Comparison of ENCODE assay signal across 9 mouse cellular contexts in genomic region chr5:26816975-26817941, GRCm38 (mm10). TPM values are rescaled to one million over a fixed set of nuclear protein-coding genes. Genes with fewer than 3 reads are reported as not detected.
DNase-seq lines count a peak whose midpoint lies in the region; ATAC-seq and TF ChIP-seq lines count a peak whose summit lies in the region.
"Had no signal": no experiment of that assay in that cellular context is flagged by ENCODE, and none has a peak within 500 bp of the region (broad histone marks: within the 10 kb centered on the region; RNA-seq: fewer than 3 reads in every experiment).

Gene Dpp6 (plus strand): TSS chr5:26817203.

- no peak within 1 kb of the TSS for H3K27ac ChIP-seq in kidney, adult 2 months (ENCODE audit: insufficient read depth, low read depth, low read length)
- no peak within 1 kb of the TSS for H3K27ac ChIP-seq in neural tube, embryonic 12.5 days

- H3K9me3 ChIP-seq in neural tube, embryonic 12.5 days, result no peaks in the 10 kb centered on the region

- H3K36me3 ChIP-seq in kidney, adult 2 months (ENCODE audit: control insufficient read depth, insufficient read depth, low read length), result no peaks in the 10 kb centered on the region
- H3K36me3 ChIP-seq in neural tube, embryonic 12.5 days, result no peaks in the 10 kb centered on the region

- peak; percentile 17 for DNase-seq in kidney, adult 2 months
- no peak for DNase-seq in kidney, adult 8-10 months
- peak; percentile 32 for DNase-seq in embryo, embryonic 10 days (ENCODE audit: low spot score)
- DNase-seq in heart, postnatal 14 days, result peak; percentile 3 to 16
- DNase-seq in left cerebral cortex, adult 11 months (ENCODE audit: low spot score), result peak; percentile 7
- no peak for DNase-seq in spleen, postnatal 36 days (ENCODE audit: low spot score in 2 of 2)

- peak; percentile 48; the same call in 1 of the 2 replicates for ATAC-seq in neural tube, embryonic 12.5 days (ENCODE audit: low FRiP score, low read depth)
- no peak for ATAC-seq in erythroblast, adult 5-6 weeks (replicated peaks; ENCODE audit: low FRiP score, poor library complexity, severe bottlenecking)

- WGBS in kidney, adult 2 months, result 3% methylated on average over 48 of the region's 48 CpGs
- WGBS in neural tube, embryonic 12.5 days, result 5% methylated on average over 48 of the region's 48 CpGs

- no peak within 1 kb of the TSS for H3K4me3 ChIP-seq in kidney, adult 2 months (ENCODE audit: insufficient read depth, low read depth, low read length)
- H3K4me3 ChIP-seq in neural tube, embryonic 12.5 days, result peak within 1 kb of the TSS; percentile 24

- TF ChIP-seq CTCF in kidney, adult 2 months (conservative IDR thresholded peaks at IDR 0.05; ENCODE audit: insufficient read depth, insufficient read length, low read depth, low read length), result no peak

- H3K4me1 ChIP-seq in kidney, adult 2 months (ENCODE audit: control insufficient read depth, insufficient read depth, low read length), result no peaks in the 10 kb centered on the region
- no peaks in the 10 kb centered on the region for H3K4me1 ChIP-seq in neural tube, embryonic 12.5 days

- TF ChIP-seq POLR2A in kidney, adult 2 months (IDR thresholded peaks at IDR 0.05; ENCODE audit: low read depth, low read length), result no peak

- intact Hi-C loops in heart, postnatal 14 days (cut with DNase I), result no loop called here

- H3K4me2 ChIP-seq in neural tube, embryonic 12.5 days (replicated peaks), result peak within 1 kb of the TSS; percentile 64

- 0 out of 2 replicates have a peak within 1 kb of the TSS, but pooled peaks have one; percentile 26 for H3K9ac ChIP-seq in neural tube, embryonic 12.5 days

- H3K27me3 ChIP-seq in kidney, adult 2 months (replicated peaks; ENCODE audit: control insufficient read depth, insufficient read depth, low read length), result no peaks in the 10 kb centered on the region
- H3K27me3 ChIP-seq in neural tube, embryonic 12.5 days (replicated peaks), result peaks cover 20% of the 10 kb centered on the region

RNA-seq across cellular contexts. Expression of gene Dpp6, which starts in this region (rescaled TPM):
- polyA plus RNA-seq in kidney, adult 2 months (2012; rRNA removed), result 0.61 and 0.83 TPM in 2 replicates
- total RNA-seq in heart, postnatal 14 days (2021), result under 1 TPM in 1 of 2 experiments, not detected in 1; 0.14 TPM
- polyA plus RNA-seq in neural tube, embryonic 12.5 days (2016; fragmentation: Nextera tagmentation; extraction: Ambion mirVana), result 21.1 and 22.8 TPM in 2 replicates
- total RNA-seq in erythroblast, adult 5-6 weeks (2015; ENCODE audit: low replicate concordance), result not detected in 2 replicates
- not detected in 2 replicates for total RNA-seq in erythroblast, adult 5-6 weeks (2017; ENCODE audit: low replicate concordance)
- total RNA-seq: MEL had no signal

Comparison
In these comparisons a context has a peak if more than half of its experiments do, and no peak if none do; other contexts are left out.
1. RNA of gene Dpp6 (polyA plus RNA-seq): 21.1 to 22.8 TPM in neural tube, embryonic 12.5 days; 0.61 to 0.83 TPM in kidney, adult 2 months; every median in the first group is over 10 times any median in the second.
2. Peak in DNase-seq in kidney, adult 2 months; RNA of the gene not detected or under 1 TPM.
3. Peak in DNase-seq in heart, postnatal 14 days; RNA of the gene not detected or under 1 TPM.
4. DNase-seq: peak in embryo, embryonic 10 days (single experiment) and left cerebral cortex, adult 11 months (single experiment); none in kidney, adult 8-10 months (0 of 2) and spleen, postnatal 36 days (0 of 2).